Mouse (Mus musculus): Measurements from ENCODE around the gene Abcc2. TPM values are rescaled to one million over a fixed set of nuclear protein-coding genes. Genes with fewer than 3 reads are reported as not detected.

The Abcc2 gene
- total and polyA plus RNA-seq, 2 experiments from 2014 or later, result 0.05 to 0.08 TPM

DNA sequence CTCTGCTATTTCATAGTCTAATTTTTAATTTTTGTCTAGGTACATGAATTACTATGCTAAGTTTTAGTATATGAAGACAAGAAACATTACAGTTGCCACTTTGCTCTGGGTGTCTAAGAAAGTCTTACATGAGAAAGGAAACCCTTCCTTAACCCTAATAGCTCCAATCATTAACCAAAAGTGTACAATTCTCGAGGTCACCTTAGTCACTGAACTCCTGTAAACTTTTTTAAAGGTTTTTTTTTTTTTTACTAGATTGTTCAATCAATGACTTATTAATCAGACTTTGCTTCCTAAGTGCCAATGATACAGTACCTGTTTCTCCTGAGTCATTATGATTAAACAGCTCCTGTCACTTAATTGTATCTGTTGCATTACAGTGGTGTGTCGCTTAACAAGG is 4.7 kb upstream of the Abcc2 start:
- Histone ChIP-seq H3K4me3 (ENCODE audit: low read length) (no peak overlapping the region), H3K9me3 (ENCODE audit: low read length) (no peaks in the 10 kb centered on the region), H3K4me2 (ENCODE audit: low read depth, low read length) (no peak overlapping the region), H3K27ac (no peak overlapping the region), H3K36me3 (ENCODE audit: insufficient read depth, low read length) (no peaks in the 10 kb centered on the region), H3K4me1 (ENCODE audit: insufficient read depth, low read length) (no peaks in the 10 kb centered on the region), H3K9ac (replicated peaks; ENCODE audit: low read length) (no peak overlapping the region), H3K27me3 (ENCODE audit: insufficient read depth, low read length) (no peaks in the 10 kb centered on the region)
- DNase-seq (ENCODE audit: low spot score) (no peak), ATAC-seq (no peak)
- TF ChIP-seq CTCF (IDR thresholded peaks at IDR 0.05; ENCODE audit: low read depth), result no peak
- 83% methylated on average over 2 of the region's 2 CpGs for WGBS

DNA sequence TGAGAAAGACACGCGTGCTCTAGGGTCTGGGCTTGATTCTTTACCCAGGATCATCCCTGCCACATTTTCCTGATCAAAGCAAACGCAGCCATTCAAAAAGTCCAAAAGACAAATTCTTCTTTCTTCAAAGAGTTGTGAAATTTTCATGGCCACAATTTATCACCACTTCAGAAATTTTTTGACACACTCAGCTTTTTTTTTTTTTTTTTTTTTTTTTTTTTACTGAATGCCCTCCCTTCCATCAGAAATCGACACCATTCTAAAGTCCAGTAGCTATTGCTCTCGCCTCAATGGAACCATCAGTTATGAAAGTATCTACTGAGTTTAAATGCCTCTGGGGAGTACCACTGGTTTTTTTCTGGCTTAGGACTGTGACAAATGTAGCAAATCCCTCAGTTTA is 1.6 kb upstream of the Abcc2 start:
- Histone ChIP-seq H3K27me3 (ENCODE audit: insufficient read depth, low read length) (no peaks in the 10 kb centered on the region), H3K4me3 (ENCODE audit: low read length) (no peak overlapping the region), H3K36me3 (ENCODE audit: insufficient read depth, low read length) (no peaks in the 10 kb centered on the region), H3K4me1 (ENCODE audit: insufficient read depth, low read length) (no peaks in the 10 kb centered on the region), H3K4me2 (ENCODE audit: low read depth, low read length) (no peak overlapping the region), H3K9me3 (ENCODE audit: low read length) (no peaks in the 10 kb centered on the region), H3K27ac (no peak overlapping the region), H3K9ac (replicated peaks; ENCODE audit: low read length) (no peak overlapping the region)
- DNase-seq (ENCODE audit: low spot score) (no peak), ATAC-seq (no peak)
- no peak for TF ChIP-seq CTCF (IDR thresholded peaks at IDR 0.05; ENCODE audit: low read depth)
- 86% methylated on average over 5 of the region's 5 CpGs for WGBS

DNA sequence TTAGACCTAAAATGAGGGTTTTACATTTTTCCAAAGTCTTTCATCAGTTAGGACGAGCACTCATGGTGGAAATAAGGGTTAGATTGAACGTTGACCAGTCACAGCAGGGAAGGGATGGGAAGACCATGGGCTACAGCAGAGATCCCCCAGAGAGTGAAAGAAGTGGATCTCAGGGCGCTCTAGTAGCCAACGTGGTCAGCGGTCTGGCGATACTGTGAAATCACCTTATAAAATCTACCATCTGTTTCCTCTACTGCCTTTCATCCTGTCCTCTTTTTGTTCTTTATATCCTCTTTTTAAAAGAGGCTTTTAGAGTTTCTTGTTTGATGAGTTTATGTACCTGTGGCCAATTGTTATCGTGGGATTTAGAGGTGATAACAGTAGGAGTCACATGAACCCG is 2.8 kb downstream of the Abcc2 start:
- Histone ChIP-seq H3K4me3 (ENCODE audit: low read length) (no peak overlapping the region), H3K4me1 (ENCODE audit: insufficient read depth, low read length) (no peaks in the 10 kb centered on the region), H3K9me3 (ENCODE audit: low read length) (no peaks in the 10 kb centered on the region), H3K27me3 (ENCODE audit: insufficient read depth, low read length) (no peaks in the 10 kb centered on the region), H3K9ac (replicated peaks; ENCODE audit: low read length) (no peak overlapping the region), H3K27ac (no peak overlapping the region), H3K36me3 (ENCODE audit: insufficient read depth, low read length) (no peaks in the 10 kb centered on the region), H3K4me2 (ENCODE audit: low read depth, low read length) (no peak overlapping the region)
- 86% methylated on average over 8 of the region's 8 CpGs for WGBS
- ATAC-seq, result no peak
- DNase-seq (ENCODE audit: low spot score), result no peak
- TF ChIP-seq CTCF (IDR thresholded peaks at IDR 0.05; ENCODE audit: low read depth), result no peak

DNA sequence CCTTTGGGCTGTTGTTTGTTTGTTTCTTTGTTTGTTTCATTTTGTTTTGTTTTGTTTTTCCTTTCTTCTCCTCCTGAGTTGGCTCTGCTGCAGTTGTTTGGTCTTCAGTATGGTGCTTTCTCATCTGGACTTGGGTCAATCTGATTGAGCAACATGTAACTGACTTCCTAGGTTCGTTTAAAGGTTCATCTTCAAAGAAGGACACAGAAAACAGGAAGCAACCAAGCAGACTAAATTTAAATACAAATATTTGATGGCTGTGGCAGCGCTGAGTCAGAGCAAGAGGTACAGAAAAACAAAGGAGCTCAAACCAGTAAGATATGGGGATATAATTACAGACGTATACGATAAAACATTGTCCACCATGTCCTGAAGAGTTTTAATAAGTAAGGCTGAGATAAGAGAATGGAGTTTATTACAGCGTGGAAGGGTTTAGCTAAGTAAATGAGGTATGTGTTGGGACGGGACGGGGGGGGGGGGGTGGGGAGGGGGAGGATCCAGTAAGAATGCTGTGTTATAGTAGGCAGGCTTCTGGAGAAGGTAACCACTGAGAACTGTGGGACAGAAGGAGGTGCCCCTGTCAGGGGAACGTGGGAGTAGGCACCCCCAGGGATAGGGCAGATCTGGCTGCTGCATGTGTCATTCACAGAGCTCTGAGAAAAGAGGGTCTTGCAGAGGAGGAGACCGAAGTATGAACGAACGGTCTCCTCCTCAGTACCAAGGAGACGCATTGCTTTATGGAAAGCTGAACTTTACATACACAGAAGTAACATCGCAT is 4.4 kb downstream of the Abcc2 start:
- no peaks in the 10 kb centered on the region for H3K9me3 ChIP-seq (ENCODE audit: low read length)
- no peaks in the 10 kb centered on the region for H3K4me1 ChIP-seq (ENCODE audit: insufficient read depth, low read length)
- H3K9ac ChIP-seq (replicated peaks; ENCODE audit: low read length), result no peak overlapping the region
- H3K36me3 ChIP-seq (ENCODE audit: insufficient read depth, low read length), result no peaks in the 10 kb centered on the region
- H3K4me2 ChIP-seq (ENCODE audit: low read depth, low read length), result no peak overlapping the region
- no peak for TF ChIP-seq CTCF (IDR thresholded peaks at IDR 0.05; ENCODE audit: low read depth)
- no peak overlapping the region for H3K27ac ChIP-seq
- no peaks in the 10 kb centered on the region for H3K27me3 ChIP-seq (ENCODE audit: insufficient read depth, low read length)
- H3K4me3 ChIP-seq (ENCODE audit: low read length), result no peak overlapping the region
- 81% methylated on average over 13 of the region's 13 CpGs for WGBS
- DNase-seq (ENCODE audit: low spot score) (no peak), ATAC-seq (no peak)

DNA sequence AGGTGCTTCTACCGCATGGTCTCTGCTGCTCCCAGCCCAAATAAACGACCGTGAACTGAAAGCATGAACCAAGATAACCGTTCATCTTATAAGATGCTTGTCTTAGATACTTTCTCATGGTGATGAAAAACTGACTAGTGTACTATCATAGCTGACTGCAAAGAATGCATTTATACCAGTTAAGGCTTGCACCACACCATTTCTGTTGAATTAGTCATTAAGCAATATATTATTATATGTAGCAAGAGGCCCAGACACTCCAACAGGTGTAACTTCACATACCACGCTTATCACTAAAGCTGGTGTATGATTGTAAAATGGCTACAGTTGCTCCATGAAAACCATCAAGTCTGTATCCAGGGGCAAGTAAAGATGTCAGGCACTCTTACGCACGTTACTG is 7.8 kb downstream of the Abcc2 start:
- 90% methylated on average over 7 of the region's 7 CpGs for WGBS

DNA sequence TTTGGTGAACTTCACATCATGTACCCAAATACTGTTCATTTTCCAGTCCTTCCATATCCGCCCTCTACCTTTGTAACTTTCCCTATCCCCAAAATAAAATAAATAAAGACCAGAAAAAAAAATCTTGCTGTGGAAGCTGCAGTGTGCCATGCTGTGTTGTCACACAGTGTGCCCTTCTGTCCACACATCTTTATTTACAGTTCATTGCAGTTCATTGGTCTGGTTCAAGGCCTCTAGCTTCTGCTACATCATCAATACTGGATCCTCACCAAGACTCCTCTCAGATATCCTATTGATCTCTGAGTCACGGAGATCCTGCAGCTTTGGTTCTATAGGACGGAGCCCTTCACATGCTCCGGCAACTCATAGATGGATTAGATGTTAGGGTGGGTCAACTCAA is 10.5 kb downstream of the Abcc2 start:
- H3K9ac ChIP-seq (replicated peaks; ENCODE audit: low read length), result no peak overlapping the region
- 88% methylated on average over 4 of the region's 4 CpGs for WGBS
- TF ChIP-seq CTCF (IDR thresholded peaks at IDR 0.05; ENCODE audit: low read depth), result no peak
- H3K27me3 ChIP-seq (ENCODE audit: insufficient read depth, low read length), result no peaks in the 10 kb centered on the region
- no peaks in the 10 kb centered on the region for H3K4me1 ChIP-seq (ENCODE audit: insufficient read depth, low read length)
- H3K4me3 ChIP-seq (ENCODE audit: low read length), result no peak overlapping the region
- ATAC-seq, result no peak
- no peak overlapping the region for H3K27ac ChIP-seq
- no peak overlapping the region for H3K4me2 ChIP-seq (ENCODE audit: low read depth, low read length)
- H3K36me3 ChIP-seq (ENCODE audit: insufficient read depth, low read length), result no peaks in the 10 kb centered on the region
- no peak for DNase-seq (ENCODE audit: low spot score)
- no peaks in the 10 kb centered on the region for H3K9me3 ChIP-seq (ENCODE audit: low read length)

More for the DNA sequence above, 7.8 kb downstream of the Abcc2 start:
- Histone ChIP-seq H3K9ac (replicated peaks; ENCODE audit: low read length) (no peak overlapping the region), H3K4me1 (ENCODE audit: insufficient read depth, low read length) (no peaks in the 10 kb centered on the region), H3K36me3 (ENCODE audit: insufficient read depth, low read length) (no peaks in the 10 kb centered on the region), H3K4me2 (ENCODE audit: low read depth, low read length) (no peak overlapping the region), H3K27ac (no peak overlapping the region), H3K9me3 (ENCODE audit: low read length) (no peaks in the 10 kb centered on the region), H3K4me3 (ENCODE audit: low read length) (no peak overlapping the region), H3K27me3 (ENCODE audit: insufficient read depth, low read length) (no peaks in the 10 kb centered on the region)
- no peak for TF ChIP-seq CTCF (IDR thresholded peaks at IDR 0.05; ENCODE audit: low read depth)
- DNase-seq (ENCODE audit: low spot score) (no peak), ATAC-seq (no peak)

DNA sequence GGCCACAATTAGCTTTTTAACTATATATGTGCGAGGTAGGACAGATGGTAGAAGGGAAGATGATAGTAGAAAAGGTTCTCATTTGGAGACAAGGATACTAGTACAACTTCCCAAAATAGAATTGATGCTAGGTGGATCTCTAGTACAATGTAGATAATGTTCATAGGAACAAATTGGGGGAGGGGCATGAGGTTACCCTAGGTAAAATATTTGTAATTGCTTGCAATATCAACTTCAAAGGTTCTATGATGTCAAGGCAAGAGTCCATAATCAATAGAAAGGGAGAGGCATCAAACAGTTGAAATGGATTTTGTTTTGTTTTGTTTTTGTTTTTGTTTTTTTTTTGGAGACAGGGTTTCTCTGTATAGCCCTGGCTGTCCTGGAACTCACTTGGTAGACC is 12.0 kb downstream of the Abcc2 start:
- H3K27me3 ChIP-seq (ENCODE audit: insufficient read depth, low read length), result no peaks in the 10 kb centered on the region
- no peak overlapping the region for H3K27ac ChIP-seq
- TF ChIP-seq CTCF (IDR thresholded peaks at IDR 0.05; ENCODE audit: low read depth), result no peak
- H3K9me3 ChIP-seq (ENCODE audit: low read length), result no peaks in the 10 kb centered on the region
- H3K4me2 ChIP-seq (ENCODE audit: low read depth, low read length), result no peak overlapping the region
- no peak overlapping the region for H3K9ac ChIP-seq (replicated peaks; ENCODE audit: low read length)
- no peaks in the 10 kb centered on the region for H3K4me1 ChIP-seq (ENCODE audit: insufficient read depth, low read length)
- 92% methylated on average over 1 of the region's 1 CpGs for WGBS
- no peak for DNase-seq (ENCODE audit: low spot score)
- no peaks in the 10 kb centered on the region for H3K36me3 ChIP-seq (ENCODE audit: insufficient read depth, low read length)
- ATAC-seq, result no peak
- H3K4me3 ChIP-seq (ENCODE audit: low read length), result no peak overlapping the region
